Mouse (Mus musculus): ENCODE data around the gene Zzz3.

DNA sequence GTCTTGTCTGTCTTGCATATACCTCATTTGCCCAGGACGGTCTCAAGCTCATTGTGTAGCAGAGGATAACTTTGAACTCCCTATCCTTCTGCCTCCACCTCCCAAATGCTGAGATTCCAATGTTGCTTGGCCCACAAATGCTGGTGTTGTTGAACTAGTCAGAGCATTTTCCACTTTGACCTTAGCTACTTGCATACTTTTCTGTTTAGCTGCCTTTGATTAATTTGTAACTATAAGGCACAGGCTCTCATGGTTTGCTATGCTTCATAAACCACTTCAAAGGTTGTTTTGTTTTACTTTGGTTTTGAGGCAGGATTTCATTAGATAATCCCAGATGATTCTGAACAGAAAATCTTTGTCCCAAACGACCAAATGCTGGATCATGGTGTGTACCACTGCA is 8.6 kb downstream of the Zzz3 start:
- TF ChIP-seq POLR2A (IDR thresholded peaks at IDR 0.05; ENCODE audit: low read depth, low read length) (no peak), CTCF (conservative IDR thresholded peaks at IDR 0.05; ENCODE audit: insufficient read depth, insufficient read length, low read depth, low read length) (no peak)
